Mouse (Mus musculus): Measurements from ENCODE around the gene B230307C23Rik.
"Not testable (repeated sequence)": the region's sequence is repeated elsewhere in the genome, so short reads cannot be mapped to it uniquely, and the experiment has no call there.

GRCm38 (mm10) chr16:97997383-97997731, 242 bp downstream of the B230307C23Rik start:
- not testable (repeated sequence) for TF ChIP-seq TAL1, GATA1 (IDR thresholded peaks at IDR 0.05; ENCODE audit: low read length)

Measured in erythroblast, embryonic 14.5 days (primary cell).